Mouse (Mus musculus): ENCODE results near the gene Slc16a3.

GRCm38 (mm10) chr11:120913796-120914195, 34.5 kb upstream of the Slc16a3 start:
- no peak for TF ChIP-seq CTCF (IDR thresholded peaks at IDR 0.05; ENCODE audit: borderline replicate concordance, extremely low read depth, insufficient read depth, insufficient read length)
- TF ChIP-seq POLR2A (IDR thresholded peaks at IDR 0.05; ENCODE audit: borderline replicate concordance, extremely low read depth, insufficient read depth, insufficient read length, poor library complexity, severe bottlenecking) = no peak
